Mouse (Mus musculus) natural killer cell, adult 2 months (primary cell): ENCODE data around the gene Gm21190.
"Not testable (repeated sequence)": the region's sequence is repeated elsewhere in the genome, so short reads cannot be mapped to it uniquely, and the experiment has no call there.

Experiments used
- DNase-seq, 2 experiments: peaks; one replicate each; pipeline ENCODE4 v3.0.0; 2022; ENCODE audit warnings: low spot score in 2 of 2

The Gm21190 gene

DNA sequence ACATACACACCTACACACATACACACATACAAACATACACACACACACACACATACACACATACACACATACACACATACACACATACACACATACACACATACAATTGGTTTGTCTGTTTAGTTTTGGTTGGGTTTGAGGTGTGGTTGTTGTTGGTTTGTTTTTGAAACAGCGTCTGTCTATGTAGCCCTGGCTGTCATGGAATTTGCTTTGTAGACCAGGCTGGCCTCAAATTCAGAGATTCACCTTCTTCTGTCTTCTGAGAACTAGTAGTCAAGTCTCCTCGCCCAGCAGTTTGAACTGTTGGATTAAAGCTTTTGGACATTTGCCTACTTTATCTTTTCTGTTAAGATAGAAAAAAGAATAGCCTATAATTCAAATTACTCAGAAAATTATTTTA lies 38.1 kb downstream of the Gm21190 start:
- DNase-seq, result not testable (repeated sequence)

GRCm38 (mm10) chr5:15488743-15489142 lies 40.3 kb downstream of the Gm21190 start:
- DNase-seq, result no peak

- DNase-seq, result not testable (repeated sequence)
Observed at GRCm38 (mm10) chr5:15484616-15485015, 44.4 kb downstream of the Gm21190 start.

GRCm38 (mm10) chr5:15483576-15483975 lies 45.4 kb downstream of the Gm21190 start:
- not testable (repeated sequence) for DNase-seq

- not testable (repeated sequence) for DNase-seq
Observed at GRCm38 (mm10) chr5:15482815-15483214, 46.2 kb downstream of the Gm21190 start.

- DNase-seq, result not testable (repeated sequence)
Observed at GRCm38 (mm10) chr5:15476423-15476822, 52.6 kb downstream of the Gm21190 start, which contains the start of gene Gm21149. Gene Gm21149, minus strand, starts transcription at chr5:15476523.
